Mouse (Mus musculus): Measurements from ENCODE around the gene Gas7.

Gene Gas7

GRCm38 (mm10) chr11:67633620-67634229 lies 178.5 kb downstream of the Gas7 start:
- DNase-seq = no peak

GRCm38 (mm10) chr11:67636201-67636600 lies 181.0 kb downstream of the Gas7 start:
- DNase-seq = no peak

DNA sequence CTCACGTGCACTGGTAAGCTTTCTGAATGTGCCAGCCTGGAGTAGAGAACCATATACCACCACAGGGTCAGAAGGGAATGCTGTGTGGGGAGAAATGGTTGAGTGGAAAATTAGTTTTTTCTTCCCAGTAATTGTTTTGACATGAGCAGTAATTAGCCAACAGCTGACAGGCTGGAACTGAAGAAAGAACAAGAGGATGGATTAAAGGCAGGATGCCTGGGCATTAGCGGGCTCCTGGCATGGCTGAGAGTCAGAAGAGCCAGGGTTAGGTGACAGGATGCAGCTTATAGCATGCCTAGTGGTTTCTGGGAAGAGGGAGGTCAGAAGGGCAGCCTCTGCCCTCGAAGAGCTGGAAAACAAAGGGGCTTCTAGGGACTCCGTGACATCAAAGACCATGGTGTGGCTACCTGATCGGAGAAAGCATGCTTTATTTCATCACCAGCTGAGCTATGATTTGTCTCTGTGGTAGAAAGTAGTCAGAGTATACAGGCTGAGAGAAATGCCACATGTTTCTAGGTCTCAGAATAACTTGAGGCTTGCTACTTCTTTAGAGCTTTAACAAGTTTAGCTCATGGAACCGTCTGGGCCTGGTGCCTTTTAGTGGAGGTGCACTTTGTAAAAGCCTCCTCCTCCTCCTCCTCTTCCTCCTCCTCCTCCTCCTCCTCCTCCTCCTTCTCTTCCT lies 181.8 kb downstream of the Gas7 start:
- DNase-seq = no peak

DNA sequence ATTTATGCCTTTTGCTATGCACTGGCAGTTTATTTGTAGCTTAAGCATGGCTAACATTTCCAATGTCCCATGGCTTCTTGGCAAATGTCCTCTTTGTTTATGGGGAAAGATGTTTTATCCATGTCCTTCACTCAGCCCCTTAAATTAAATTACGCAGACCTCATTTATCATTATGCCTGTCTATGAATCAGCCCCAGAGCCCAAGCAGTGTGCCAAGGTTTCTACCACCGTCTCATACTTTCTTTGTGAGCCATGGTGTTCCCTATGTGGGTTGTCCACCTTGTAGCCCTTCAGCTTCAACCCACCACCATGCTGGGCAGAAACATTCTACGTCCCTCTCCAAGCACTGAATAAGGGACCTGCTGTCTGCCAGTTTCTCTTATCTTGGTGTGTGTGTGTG lies 183.2 kb downstream of the Gas7 start:
- DNase-seq = no peak

DNA sequence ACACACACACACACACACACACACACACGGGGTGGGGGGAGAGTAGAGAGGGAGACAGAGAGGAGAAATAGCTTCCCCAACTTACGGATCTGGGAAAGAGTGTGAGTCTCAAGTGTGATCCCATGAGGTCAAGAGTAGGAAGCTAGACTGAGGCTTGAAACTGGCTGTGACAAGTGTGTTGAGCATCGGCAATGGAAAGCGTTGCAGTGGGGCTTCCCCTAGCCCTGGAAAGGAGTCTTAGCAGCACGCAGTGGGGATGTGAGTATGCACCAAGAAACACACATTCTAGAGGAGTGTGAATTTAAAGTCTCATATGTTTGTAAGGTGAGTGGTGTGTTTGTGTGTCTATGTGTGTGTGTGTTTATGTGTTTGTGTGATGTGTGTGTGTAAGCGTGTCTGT lies 185.1 kb downstream of the Gas7 start:
- no peak for DNase-seq

- no peak for DNase-seq
Measured at GRCm38 (mm10) chr11:67642421-67642820, 187.2 kb downstream of the Gas7 start.

DNA sequence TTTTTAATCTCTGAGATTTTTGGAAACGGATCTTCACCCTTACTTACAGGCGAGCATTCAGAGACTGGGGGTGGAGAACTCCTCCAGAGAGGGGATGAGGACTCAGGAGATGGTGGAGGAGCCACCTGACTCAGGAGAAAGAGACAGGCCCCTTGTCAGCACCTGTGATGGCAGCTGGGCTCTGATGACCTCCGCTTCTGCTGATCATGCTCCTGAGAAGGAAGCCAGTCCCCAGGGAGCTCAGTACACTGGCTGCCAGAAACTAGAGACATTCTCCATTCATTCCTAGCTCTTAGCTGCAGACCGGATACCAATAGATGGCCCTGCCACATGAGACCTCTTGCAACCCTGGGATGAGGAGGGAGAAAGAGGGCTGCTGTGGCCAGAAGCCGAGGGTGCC lies 187.6 kb downstream of the Gas7 start:
- DNase-seq = no peak

DNA sequence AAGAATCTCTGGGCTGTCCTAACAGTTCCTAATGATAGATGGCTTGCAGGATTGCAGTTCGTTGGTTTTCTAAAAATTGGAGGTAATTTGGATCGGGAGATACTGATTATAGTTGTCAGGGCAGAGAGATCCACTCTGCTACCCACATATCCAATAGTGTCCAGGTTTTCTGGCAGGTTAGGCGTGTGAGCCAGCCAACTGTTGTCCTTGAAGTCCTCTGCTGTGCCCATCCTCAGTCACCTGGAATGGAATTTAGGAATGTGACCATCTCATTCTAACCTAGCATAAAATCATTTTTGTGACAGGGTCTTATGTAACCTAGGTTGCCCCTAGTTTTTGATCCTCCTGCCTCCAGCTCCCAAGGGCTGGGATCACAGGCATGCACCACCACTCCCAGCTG lies 188.2 kb downstream of the Gas7 start:
- DNase-seq = no peak

DNA sequence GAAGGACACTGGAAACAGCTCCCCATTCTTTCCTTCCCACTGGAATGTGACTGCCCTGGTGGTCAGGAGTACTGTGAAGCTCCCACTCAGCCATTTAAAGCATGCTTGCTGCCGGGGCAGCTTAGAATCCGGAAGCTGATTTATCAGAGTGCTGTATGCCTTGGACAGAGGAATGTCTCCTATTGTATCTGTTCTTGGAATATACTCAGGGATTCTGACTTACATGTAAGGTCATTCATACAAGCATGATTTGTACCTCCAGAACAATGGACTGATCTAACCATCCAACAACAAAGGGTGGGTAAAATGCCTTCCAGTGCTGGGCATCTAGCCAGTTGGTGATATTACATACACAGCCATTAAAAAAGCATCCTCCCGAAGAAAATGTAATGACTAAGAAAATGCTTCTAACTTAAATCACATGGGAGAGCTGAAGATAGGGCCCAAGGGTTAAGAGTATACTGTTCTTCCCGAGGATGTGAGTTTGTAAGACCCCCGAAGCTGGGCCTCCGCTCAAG lies 189.5 kb downstream of the Gas7 start:
- DNase-seq = no peak

DNA sequence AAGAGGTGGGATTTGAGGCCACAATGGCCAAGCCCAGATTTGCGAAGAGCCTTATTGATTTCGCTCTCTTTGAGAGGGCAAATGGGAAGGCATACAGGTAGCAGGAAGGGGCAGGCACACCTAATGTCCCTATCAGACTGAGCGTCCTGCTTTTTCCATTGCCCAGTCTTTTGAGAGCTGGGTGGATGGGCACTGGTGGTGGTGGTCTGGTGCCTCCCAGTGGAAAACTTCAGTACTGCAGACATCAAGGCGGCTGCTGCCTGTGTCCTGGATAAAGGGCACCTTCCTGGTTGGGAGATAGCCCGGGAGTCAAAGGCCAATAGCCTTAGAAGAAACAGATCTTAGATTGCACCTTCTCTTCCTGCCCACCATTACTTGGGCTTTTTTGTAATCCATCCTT lies 192.5 kb downstream of the Gas7 start:
- peak; percentile 67 for DNase-seq

GRCm38 (mm10) chr11:67648651-67649407 lies 193.6 kb downstream of the Gas7 start:
- DNase-seq = no peak

GRCm38 (mm10) chr11:67649971-67650707 lies 194.9 kb downstream of the Gas7 start:
- no peak for DNase-seq

DNA sequence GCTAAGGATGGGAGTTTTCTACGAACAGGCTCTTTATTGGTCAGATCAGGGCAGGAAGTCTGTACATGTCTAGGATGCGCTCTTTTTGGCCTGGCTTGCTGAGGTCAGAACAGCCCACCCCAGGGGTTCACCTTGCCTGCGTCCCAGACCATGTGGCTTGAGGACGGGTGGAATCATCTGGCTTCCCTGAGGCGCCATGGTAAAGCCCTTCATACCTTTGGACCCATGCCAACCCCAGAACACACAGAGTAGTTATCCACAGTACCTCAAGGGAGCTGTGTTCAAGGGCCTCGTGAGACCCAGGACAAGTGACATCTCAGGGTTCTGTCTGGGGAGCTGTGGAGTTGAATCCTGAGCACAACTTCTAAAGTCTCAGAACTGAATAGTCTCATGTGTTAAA lies 196.5 kb downstream of the Gas7 start:
- DNase-seq = no peak

GRCm38 (mm10) chr11:67652194-67652892 lies 197.1 kb downstream of the Gas7 start:
- DNase-seq = no peak

- DNase-seq = no peak
Measured at GRCm38 (mm10) chr11:67652893-67653255, 197.6 kb downstream of the Gas7 start.

GRCm38 (mm10) chr11:67653521-67654090 lies 198.4 kb downstream of the Gas7 start:
- DNase-seq = no peak

- no peak for DNase-seq
Measured at GRCm38 (mm10) chr11:67654514-67654913, 199.3 kb downstream of the Gas7 start.

GRCm38 (mm10) chr11:67655236-67655959 lies 200.2 kb downstream of the Gas7 start:
- DNase-seq = no peak

DNA sequence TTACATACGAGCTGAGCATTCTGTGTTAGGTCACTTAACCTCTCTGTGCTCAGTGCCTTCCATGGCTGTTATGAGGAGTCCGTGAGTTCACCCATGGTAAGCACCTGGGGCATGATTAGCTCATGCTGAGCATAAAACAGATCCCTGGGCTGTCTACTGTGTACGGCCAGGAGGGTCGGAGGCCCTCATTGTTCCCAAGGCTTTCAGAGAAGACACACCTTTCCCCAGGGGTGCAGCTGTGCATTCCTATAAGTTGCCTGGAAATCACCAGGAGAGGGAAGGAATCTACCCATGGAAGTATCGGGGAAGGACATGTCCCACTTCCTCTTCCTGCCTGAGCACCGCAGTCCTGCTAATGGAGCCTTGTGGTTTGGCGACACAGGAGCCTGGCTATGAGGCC lies 201.1 kb downstream of the Gas7 start:
- DNase-seq = no peak

- no peak for DNase-seq
Measured at GRCm38 (mm10) chr11:67656811-67657210, 201.6 kb downstream of the Gas7 start.

DNA sequence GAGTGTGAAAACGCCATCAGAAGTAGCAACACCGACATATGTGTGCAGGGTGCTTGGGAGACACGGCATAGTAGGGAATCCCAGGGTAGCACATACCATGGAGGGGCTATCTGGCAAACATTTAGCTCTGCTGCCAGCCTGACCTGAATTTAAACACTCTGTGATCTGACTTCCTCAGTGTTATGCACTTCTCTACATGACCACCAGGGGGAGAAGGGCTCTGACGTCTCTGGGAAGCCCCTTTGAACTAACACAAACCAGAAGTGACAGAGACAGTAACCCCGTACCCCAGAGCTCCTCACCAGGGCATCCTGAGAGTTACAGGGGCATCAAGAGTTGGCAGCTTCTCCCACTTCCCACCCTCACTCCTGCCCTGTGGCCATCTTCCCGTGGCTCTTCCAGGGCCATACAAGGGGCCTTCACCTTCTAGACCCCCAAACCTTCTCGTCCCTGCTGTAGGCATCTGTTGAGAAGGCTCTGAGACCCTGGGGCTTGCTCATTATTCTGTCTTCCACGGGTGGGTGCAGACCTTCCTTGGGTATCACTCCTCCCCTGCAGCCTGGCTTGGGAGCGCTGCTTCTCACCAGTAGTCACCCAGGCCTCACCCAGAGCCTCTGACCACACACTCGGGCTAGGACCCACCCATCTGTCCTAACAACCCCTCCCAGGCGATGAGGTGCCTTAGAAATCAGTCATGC lies 202.6 kb downstream of the Gas7 start:
- no peak for DNase-seq
